Mouse (Mus musculus) ovary, postnatal 36 days (tissue): ENCODE results near the gene Serinc5.
A peak's percentile ranks its signal among the peaks of the same experiment; 100 is the strongest.

Source experiments
- DNase-seq: peaks from one replicate; pipeline ENCODE4 v3.0.0; 2022; ENCODE audit warnings: low spot score, mixed read lengths

The Serinc5 gene

GRCm38 (mm10) chr13:92704189-92704588 is 93.3 kb downstream of the Serinc5 start:
- DNase-seq, result peak; percentile 11

GRCm38 (mm10) chr13:92705016-92705535 is 94.2 kb downstream of the Serinc5 start:
- no peak for DNase-seq

- no peak for DNase-seq
Observed at GRCm38 (mm10) chr13:92706342-92707061, 95.6 kb downstream of the Serinc5 start.

- DNase-seq, result no peak
Observed at GRCm38 (mm10) chr13:92707941-92708340, 97.0 kb downstream of the Serinc5 start.

- DNase-seq, result no peak
Observed at GRCm38 (mm10) chr13:92708466-92708865, 97.6 kb downstream of the Serinc5 start.

GRCm38 (mm10) chr13:92709535-92709934 is 98.6 kb downstream of the Serinc5 start:
- no peak for DNase-seq

GRCm38 (mm10) chr13:92710361-92710760 is 99.5 kb downstream of the Serinc5 start:
- no peak for DNase-seq

GRCm38 (mm10) chr13:92711821-92712220 is 100.9 kb downstream of the Serinc5 start:
- DNase-seq, result no peak

GRCm38 (mm10) chr13:92712619-92713018 is 101.7 kb downstream of the Serinc5 start:
- no peak for DNase-seq

- no peak for DNase-seq
Observed at GRCm38 (mm10) chr13:92717851-92718665, 107.2 kb downstream of the Serinc5 start.

GRCm38 (mm10) chr13:92721006-92721405 is 110.1 kb downstream of the Serinc5 start:
- DNase-seq, result no peak

GRCm38 (mm10) chr13:92722389-92722788 is 111.5 kb downstream of the Serinc5 start:
- DNase-seq, result no peak

- no peak for DNase-seq
Observed at GRCm38 (mm10) chr13:92729811-92730210, 118.9 kb downstream of the Serinc5 start.

GRCm38 (mm10) chr13:92731811-92732210 is 120.9 kb downstream of the Serinc5 start:
- DNase-seq, result no peak

GRCm38 (mm10) chr13:92732836-92733235 is 121.9 kb downstream of the Serinc5 start:
- DNase-seq, result no peak

GRCm38 (mm10) chr13:92733252-92733651 is 122.4 kb downstream of the Serinc5 start:
- peak; percentile 66 for DNase-seq

- DNase-seq, result no peak
Observed at GRCm38 (mm10) chr13:92733741-92734140, 122.8 kb downstream of the Serinc5 start.

GRCm38 (mm10) chr13:92735693-92736092 is 124.8 kb downstream of the Serinc5 start:
- DNase-seq, result no peak

GRCm38 (mm10) chr13:92736516-92737300 is 125.8 kb downstream of the Serinc5 start:
- no peak for DNase-seq

GRCm38 (mm10) chr13:92738821-92739220 is 127.9 kb downstream of the Serinc5 start:
- no peak for DNase-seq

- no peak for DNase-seq
Observed at GRCm38 (mm10) chr13:92739858-92740257, 129.0 kb downstream of the Serinc5 start.

- no peak for DNase-seq
Observed at GRCm38 (mm10) chr13:92740671-92741270, 129.9 kb downstream of the Serinc5 start.
